Comparison of ENCODE assay signal across 10 mouse cellular contexts in genomic region chr5:4040372-4040771, GRCm38 (mm10).
DNase-seq lines count a peak whose midpoint lies in the region; ATAC-seq and TF ChIP-seq lines count a peak whose summit lies in the region.
"Had no signal": no experiment of that assay in that cellular context is flagged by ENCODE, and none has a peak within 500 bp of the region (broad histone marks: within the 10 kb centered on the region; RNA-seq: fewer than 3 reads in every experiment).

No protein-coding gene starts in this region.

- TF ChIP-seq CTCF in intestine, postnatal 0 days (IDR thresholded peaks at IDR 0.05; ENCODE audit: low read depth), result peak; percentile 61
- TF ChIP-seq CTCF in liver, postnatal 0 days (IDR thresholded peaks at IDR 0.05; ENCODE audit: low read depth), result peak; percentile 54

- no peak overlapping the region for H3K9ac ChIP-seq in intestine, postnatal 0 days (ENCODE audit: low read depth, low read length)
- H3K9ac ChIP-seq in intestine, embryonic 15.5 days, result no peak overlapping the region
- H3K9ac ChIP-seq in liver, postnatal 0 days (replicated peaks), result no peak overlapping the region
- H3K9ac ChIP-seq: heart, embryonic 13.5 days had no signal

- H3K4me3 ChIP-seq in intestine, postnatal 0 days (ENCODE audit: low read depth, low read length), result no peak overlapping the region
- no peak overlapping the region for H3K4me3 ChIP-seq in intestine, embryonic 15.5 days (replicated peaks)
- H3K4me3 ChIP-seq in liver, postnatal 0 days (ENCODE audit: low read depth, low read length), result no peak overlapping the region
- H3K4me3 ChIP-seq: heart, embryonic 13.5 days had no signal

- no peaks in the 10 kb centered on the region for H3K9me3 ChIP-seq in intestine, postnatal 0 days (ENCODE audit: control insufficient read depth)
- H3K9me3 ChIP-seq in intestine, embryonic 15.5 days, result no peaks in the 10 kb centered on the region
- H3K9me3 ChIP-seq in liver, postnatal 0 days (ENCODE audit: low read length), result no peaks in the 10 kb centered on the region
- H3K9me3 ChIP-seq: heart, embryonic 13.5 days had no signal

- H3K27ac ChIP-seq in intestine, postnatal 0 days (ENCODE audit: low read depth, low read length), result no peak overlapping the region
- H3K27ac ChIP-seq in intestine, embryonic 15.5 days, result no peak overlapping the region
- no peak overlapping the region for H3K27ac ChIP-seq in liver, postnatal 0 days (ENCODE audit: low read depth)
- H3K27ac ChIP-seq: heart, embryonic 13.5 days; macrophage had no signal

- H3K4me2 ChIP-seq in intestine, postnatal 0 days (replicated peaks; ENCODE audit: low read depth), result no peak overlapping the region
- no peak overlapping the region for H3K4me2 ChIP-seq in intestine, embryonic 15.5 days (replicated peaks)
- no peak overlapping the region for H3K4me2 ChIP-seq in liver, postnatal 0 days (ENCODE audit: low read depth, low read length)
- H3K4me2 ChIP-seq: heart, embryonic 13.5 days had no signal

- peak; percentile 23 to 35 for DNase-seq in B cell, adult 2 months
- peak; percentile 29 for DNase-seq in adrenal gland, postnatal 10 days
- peak; percentile 29 for DNase-seq in liver, postnatal 0 days
- no peak for DNase-seq in c-Kit-positive CD71-positive TER-119-positive erythroid progenitor cells, embryonic 14.5 days (ENCODE audit: low spot score)
- no peak for DNase-seq in ovary, adult 18-20 months (ENCODE audit: low spot score)
- DNase-seq: cerebellum, adult 8-10 months had no signal

- H3K36me3 ChIP-seq in intestine, postnatal 0 days (ENCODE audit: control insufficient read depth, insufficient read depth), result peaks cover 73% of the 10 kb centered on the region
- H3K36me3 ChIP-seq in intestine, embryonic 15.5 days, result 0 out of 2 replicates have a peak, but pooled peaks cover 11% of the 10 kb centered on the region
- peaks cover 38% of the 10 kb centered on the region for H3K36me3 ChIP-seq in liver, postnatal 0 days (replicated peaks; ENCODE audit: insufficient read depth, low read length)

- no peak for TF ChIP-seq EP300 in liver, postnatal 0 days (IDR thresholded peaks at IDR 0.05; ENCODE audit: low read depth)

- WGBS in intestine, postnatal 0 days, result 90% methylated on average over 6 of the region's 6 CpGs
- WGBS in intestine, embryonic 15.5 days, result 94% methylated on average over 6 of the region's 6 CpGs
- 85% methylated on average over 6 of the region's 6 CpGs for WGBS in liver, postnatal 0 days (ENCODE audit: insufficient replicate concordance)

- no peaks in the 10 kb centered on the region for H3K27me3 ChIP-seq in intestine, postnatal 0 days (replicated peaks; ENCODE audit: control insufficient read depth, insufficient read depth, low read length)
- H3K27me3 ChIP-seq in intestine, embryonic 15.5 days (replicated peaks), result no peaks in the 10 kb centered on the region
- H3K27me3 ChIP-seq in liver, postnatal 0 days (ENCODE audit: insufficient read depth, low read length), result no peaks in the 10 kb centered on the region
- H3K27me3 ChIP-seq: heart, embryonic 13.5 days had no signal

- H3K4me1 ChIP-seq in intestine, postnatal 0 days (replicated peaks; ENCODE audit: control insufficient read depth, insufficient read depth, low read length), result no peaks in the 10 kb centered on the region
- no peaks in the 10 kb centered on the region for H3K4me1 ChIP-seq in intestine, embryonic 15.5 days (replicated peaks)
- no peaks in the 10 kb centered on the region for H3K4me1 ChIP-seq in liver, postnatal 0 days (ENCODE audit: insufficient read depth)
- H3K4me1 ChIP-seq: heart, embryonic 13.5 days had no signal

- no peak for ATAC-seq in intestine, postnatal 0 days
- no peak for ATAC-seq in intestine, embryonic 15.5 days
- ATAC-seq in liver, postnatal 0 days, result no peak

Comparison
In these comparisons a context has a peak if more than half of its experiments do, and no peak if none do; other contexts are left out.
1. DNase-seq: peak in B cell, adult 2 months (2 of 2), adrenal gland, postnatal 10 days (single experiment) and liver, postnatal 0 days (single experiment); none in c-Kit-positive CD71-positive TER-119-positive erythroid progenitor cells, embryonic 14.5 days (single experiment) and ovary, adult 18-20 months (single experiment).